Mouse (Mus musculus) heart, adult 2 months (tissue): ENCODE results near the gene Tm7sf3.

ENCODE experiments used
- CTCF ChIP-seq: fragments of 200-600 bp; IDR thresholded peaks from 2 replicates; pipeline ENCODE4 v1.8.1; 2022; ENCODE audit warnings: antibody characterized with exemption, mild to moderate bottlenecking, moderate library complexity
- POLR2A ChIP-seq: fragments of 200-500 bp; IDR thresholded peaks from 2 replicates; pipeline ENCODE4 v1.6.1; 2011; ENCODE audit warnings: mild to moderate bottlenecking, low read depth, low read length, control low read depth; ENCODE audit not compliant: insufficient read depth

- no peak for TF ChIP-seq CTCF
- TF ChIP-seq POLR2A = no peak
Measured at GRCm38 (mm10) chr6:146634759-146635606, 7.6 kb downstream of the Tm7sf3 start.
